Mouse (Mus musculus) ovary, postnatal 36 days (tissue): ENCODE results near the gene Nsg1.

Source experiments
- DNase-seq: peaks from one replicate; pipeline ENCODE4 v3.0.0; 2022; ENCODE audit warnings: low spot score, mixed read lengths

The Nsg1 gene

GRCm38 (mm10) chr5:38159634-38160413, at the start of gene Nsg1:
Gene Nsg1 (minus strand): TSS chr5:38159907.
- DNase-seq: no peak

GRCm38 (mm10) chr5:38208985-38209384, 49.3 kb upstream of the Nsg1 start:
- no peak for DNase-seq

- no peak for DNase-seq
Measured at GRCm38 (mm10) chr5:38205303-38205726, 45.6 kb upstream of the Nsg1 start.

GRCm38 (mm10) chr5:38199686-38200085, 40.0 kb upstream of the Nsg1 start:
- no peak for DNase-seq

GRCm38 (mm10) chr5:38197482-38197823, 37.7 kb upstream of the Nsg1 start:
- peak; percentile 81 for DNase-seq

GRCm38 (mm10) chr5:38196821-38197481, 37.2 kb upstream of the Nsg1 start:
- DNase-seq: no peak

- DNase-seq: no peak
Measured at GRCm38 (mm10) chr5:38195941-38196340, 36.2 kb upstream of the Nsg1 start.

GRCm38 (mm10) chr5:38194946-38195345, 35.2 kb upstream of the Nsg1 start:
- DNase-seq: no peak

- no peak for DNase-seq
Measured at GRCm38 (mm10) chr5:38190907-38191306, 31.2 kb upstream of the Nsg1 start.

GRCm38 (mm10) chr5:38187006-38187405, 27.3 kb upstream of the Nsg1 start:
- DNase-seq: no peak

- DNase-seq: no peak
Measured at GRCm38 (mm10) chr5:38184688-38185285, 25.1 kb upstream of the Nsg1 start.

- no peak for DNase-seq
Measured at GRCm38 (mm10) chr5:38174256-38174912, 14.7 kb upstream of the Nsg1 start.

GRCm38 (mm10) chr5:38173766-38174165, 14.1 kb upstream of the Nsg1 start:
- DNase-seq: no peak

- no peak for DNase-seq
Measured at GRCm38 (mm10) chr5:38168497-38168896, 8.8 kb upstream of the Nsg1 start.

GRCm38 (mm10) chr5:38158947-38159633, 617 bp downstream of the Nsg1 start:
- DNase-seq: peak; percentile 69

- no peak for DNase-seq
Measured at GRCm38 (mm10) chr5:38158501-38158946, 1.2 kb downstream of the Nsg1 start.

GRCm38 (mm10) chr5:38157481-38158020, 2.2 kb downstream of the Nsg1 start:
- DNase-seq: no peak

- DNase-seq: no peak
Measured at GRCm38 (mm10) chr5:38153636-38154035, 6.1 kb downstream of the Nsg1 start.

GRCm38 (mm10) chr5:38152201-38153108, 7.3 kb downstream of the Nsg1 start:
- no peak for DNase-seq

GRCm38 (mm10) chr5:38151264-38151663, 8.4 kb downstream of the Nsg1 start:
- no peak for DNase-seq

GRCm38 (mm10) chr5:38146524-38146923, 13.2 kb downstream of the Nsg1 start:
- no peak for DNase-seq
